Mouse (Mus musculus) limb, embryonic 13.5 days (tissue): ENCODE measurements around the gene Galns. TPM values are rescaled to one million over a fixed set of nuclear protein-coding genes. Genes with fewer than 3 reads are reported as not detected.

ENCODE experiments used
- ATAC-seq: fragments of 200-750 bp; cut with Nextera tagmentation; 2 replicates; pipeline ENCODE4 v1.8.0; 2017; ENCODE audit warnings: low read depth, moderate number of reproducible peaks, moderate TSS enrichment; ENCODE audit not compliant: low FRiP score
- H3K27ac ChIP-seq: fragments of 300-500 bp; sonication (generic); 2 replicates; pipeline ENCODE4 v1.5.1; 2015; ENCODE audit warnings: inconsistent platforms, mild to moderate bottlenecking, moderate library complexity
- H3K27me3 ChIP-seq: fragments of 300-500 bp; sonication (generic); 2 replicates; pipeline ENCODE4 v1.6.1; 2015; ENCODE audit warnings: mild to moderate bottlenecking, inconsistent platforms
- H3K36me3 ChIP-seq: fragments of 300-500 bp; sonication (generic); 2 replicates; pipeline ENCODE4 v1.6.1; 2015; ENCODE audit warnings: inconsistent platforms, mild to moderate bottlenecking, moderate library complexity
- H3K4me1 ChIP-seq: fragments of 300-500 bp; sonication (generic); 2 replicates; pipeline ENCODE4 v1.6.1; 2015; ENCODE audit warnings: inconsistent platforms
- H3K4me2 ChIP-seq: fragments of 300-500 bp; sonication (generic); replicated peaks from 2 replicates; pipeline ENCODE4 v1.6.1; 2015; ENCODE audit warnings: inconsistent platforms, mild to moderate bottlenecking, moderate library complexity
- H3K4me3 ChIP-seq: fragments of 300-500 bp; sonication (generic); 2 replicates; pipeline ENCODE4 v1.5.1; 2015; ENCODE audit warnings: moderate library complexity, mild to moderate bottlenecking, inconsistent platforms
- H3K9ac ChIP-seq: fragments of 300-500 bp; sonication (generic); 2 replicates; pipeline ENCODE4 v1.6.1; 2015; ENCODE audit warnings: mild to moderate bottlenecking, inconsistent platforms
- H3K9me3 ChIP-seq: fragments of 300-500 bp; sonication (generic); 2 replicates; pipeline ENCODE4 v1.6.1; 2016; ENCODE audit warnings: inconsistent platforms
- WGBS: fragments of 180-500 bp; shearing (Covaris S2); methylation state at CpG from one replicate; pipeline ENCODE4 v1.1.7; 2015; 5-methylcytosine and 5-hydroxymethylcytosine counted together
- polyA plus RNA-seq: library from polyadenylated mRNA; unstranded; fragments of >200 nt; fragmentation: Nextera tagmentation; extraction: Ambion mirVana; gene quantifications from 2 replicates; pipeline ENCODE4 v1.2.1, GENCODE M21; 2015

The Galns gene
- 9.0 and 9.7 TPM in 2 replicates for polyA plus RNA-seq

DNA sequence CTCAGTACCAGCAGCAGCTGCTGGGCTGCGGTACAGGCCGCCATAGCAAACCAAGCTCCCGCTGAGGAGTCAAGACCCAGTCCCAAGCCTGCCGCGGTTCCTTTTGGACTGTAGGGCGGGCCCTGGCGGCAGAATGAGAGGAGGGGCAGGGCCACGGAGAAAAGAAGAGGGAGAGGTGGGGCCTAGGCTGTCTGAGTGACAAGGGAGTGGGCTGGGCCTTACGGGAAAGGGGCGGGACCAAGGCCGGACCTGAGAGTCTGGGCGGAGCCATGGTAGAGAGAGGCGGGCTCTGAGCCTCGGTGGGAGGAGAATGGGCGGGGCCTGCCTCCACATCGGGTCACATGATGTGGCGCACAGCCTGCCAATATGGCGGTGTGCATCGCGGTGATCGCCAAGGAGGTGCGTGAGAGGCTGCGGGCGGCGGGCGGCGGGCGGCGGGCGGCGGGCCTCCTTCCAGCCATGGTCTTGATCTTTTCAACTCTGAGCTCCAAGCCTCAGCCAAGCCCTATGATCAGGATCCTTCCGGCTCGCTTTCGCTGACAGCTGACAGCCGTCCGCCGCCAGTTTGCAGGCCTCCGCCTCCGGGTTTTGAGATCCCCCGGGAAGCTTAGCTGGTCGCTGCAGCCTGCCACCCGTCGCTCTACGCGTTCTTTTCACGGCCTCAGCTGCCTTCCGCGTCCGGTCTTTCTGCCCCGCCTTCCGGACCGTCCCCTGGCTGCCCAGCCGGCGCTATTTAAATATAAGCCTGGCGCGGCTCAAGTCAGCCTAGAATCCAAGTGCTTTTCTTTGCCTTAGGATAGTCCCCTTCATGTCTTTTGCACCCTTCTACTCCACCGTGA is at the start of gene Galns, which contains the start of gene Trappc2l:
Galns (minus strand) TSS at position 169 of the 839 bp plus-strand sequence.
Trappc2l (plus strand) TSS at position 346 of the 839 bp plus-strand sequence.
- H3K4me1 ChIP-seq = peaks cover 33% of the 10 kb centered on the region
- H3K4me2 ChIP-seq = peak within 1 kb of the TSS; percentile 92
- no peaks in the 10 kb centered on the region for H3K27me3 ChIP-seq
- peak within 1 kb of the TSS; percentile 67 for H3K27ac ChIP-seq
- H3K36me3 ChIP-seq = peaks cover 17% of the 10 kb centered on the region
- H3K4me3 ChIP-seq = peak within 1 kb of the TSS; percentile 76
- no peaks in the 10 kb centered on the region for H3K9me3 ChIP-seq
- peak within 1 kb of the TSS; percentile 81 for H3K9ac ChIP-seq
- peak; percentile 96 for ATAC-seq
- WGBS = under 1% methylated on average over 56 of the region's 57 CpGs

DNA sequence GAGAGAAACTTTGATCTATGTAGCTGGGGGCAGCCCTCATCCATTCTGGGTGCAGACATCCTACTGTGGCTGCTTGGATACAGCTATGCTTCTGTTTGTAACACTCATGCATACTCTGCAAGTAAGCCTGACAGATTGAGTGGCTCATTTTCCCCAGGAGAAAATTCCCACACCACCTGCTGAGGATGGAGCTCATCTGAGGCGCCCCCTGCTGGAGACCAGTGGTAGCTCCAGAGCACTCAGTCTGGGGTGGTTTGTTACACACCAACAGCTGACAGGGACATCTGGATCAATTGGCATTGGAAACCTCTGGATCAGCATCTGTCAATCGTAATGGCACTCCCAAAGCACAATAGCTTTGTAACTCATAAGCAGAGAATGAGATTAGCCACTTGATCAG is 48.8 kb upstream of the Galns start:
- Histone ChIP-seq H3K9ac (no peak overlapping the region), H3K27ac (no peak overlapping the region), H3K36me3 (no peaks in the 10 kb centered on the region), H3K4me3 (no peak overlapping the region), H3K9me3 (no peaks in the 10 kb centered on the region), H3K4me1 (peaks cover 85% of the 10 kb centered on the region), H3K27me3 (no peaks in the 10 kb centered on the region), H3K4me2 (no peak overlapping the region)
- ATAC-seq = no peak
- 79% methylated on average over 2 of the region's 2 CpGs for WGBS

DNA sequence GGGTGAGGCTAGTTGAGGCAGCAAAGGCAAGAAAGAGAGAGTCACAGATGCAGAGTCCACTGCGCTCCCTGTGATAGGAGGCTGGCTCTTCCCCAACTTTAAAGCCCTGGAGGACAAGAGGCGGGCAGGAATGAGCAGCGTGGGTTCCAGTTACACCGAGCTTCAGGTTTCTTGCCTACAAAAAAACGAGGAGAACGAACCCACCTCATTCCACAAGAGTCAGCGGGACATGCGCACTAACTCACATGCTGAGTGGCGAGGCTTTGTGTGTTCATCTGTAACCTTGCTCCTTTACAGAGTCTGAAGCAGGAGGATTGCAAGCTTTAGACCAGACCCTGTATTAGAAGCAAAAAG is 47.5 kb upstream of the Galns start:
- Histone ChIP-seq H3K27me3 (no peaks in the 10 kb centered on the region), H3K9ac (no peak overlapping the region), H3K4me1 (peaks cover 77% of the 10 kb centered on the region), H3K27ac (peak overlapping the region; percentile 86), H3K4me2 (peak overlapping the region; percentile 50), H3K36me3 (no peaks in the 10 kb centered on the region), H3K4me3 (peak overlapping the region; percentile 12), H3K9me3 (no peaks in the 10 kb centered on the region)
- WGBS = 13% methylated on average over 9 of the region's 9 CpGs
- 0 out of 2 replicates have a peak, but pooled peaks have one; percentile 12 for ATAC-seq

GRCm38 (mm10) chr8:122658149-122658806 is 47.0 kb upstream of the Galns start:
- no peak overlapping the region; the same call in 1 of the 2 replicates for H3K4me3 ChIP-seq
- 17% methylated on average over 10 of the region's 10 CpGs for WGBS
- H3K4me1 ChIP-seq = peaks cover 77% of the 10 kb centered on the region
- no peaks in the 10 kb centered on the region for H3K27me3 ChIP-seq
- H3K9me3 ChIP-seq = no peaks in the 10 kb centered on the region
- no peak overlapping the region for H3K9ac ChIP-seq
- peak; percentile 65 for ATAC-seq
- peak overlapping the region; percentile 50 for H3K4me2 ChIP-seq
- H3K27ac ChIP-seq = peak overlapping the region; percentile 86
- H3K36me3 ChIP-seq = no peaks in the 10 kb centered on the region

GRCm38 (mm10) chr8:122656056-122656999 is 45.1 kb upstream of the Galns start:
- Histone ChIP-seq H3K27ac (no peak overlapping the region), H3K27me3 (0 out of 2 replicates have a peak, but pooled peaks cover 2% of the 10 kb centered on the region), H3K9ac (no peak overlapping the region), H3K36me3 (no peaks in the 10 kb centered on the region), H3K4me3 (no peak overlapping the region), H3K9me3 (no peaks in the 10 kb centered on the region), H3K4me2 (no peak overlapping the region), H3K4me1 (peaks cover 75% of the 10 kb centered on the region)
- no peak for ATAC-seq
- 85% methylated on average over 13 of the region's 13 CpGs for WGBS

DNA sequence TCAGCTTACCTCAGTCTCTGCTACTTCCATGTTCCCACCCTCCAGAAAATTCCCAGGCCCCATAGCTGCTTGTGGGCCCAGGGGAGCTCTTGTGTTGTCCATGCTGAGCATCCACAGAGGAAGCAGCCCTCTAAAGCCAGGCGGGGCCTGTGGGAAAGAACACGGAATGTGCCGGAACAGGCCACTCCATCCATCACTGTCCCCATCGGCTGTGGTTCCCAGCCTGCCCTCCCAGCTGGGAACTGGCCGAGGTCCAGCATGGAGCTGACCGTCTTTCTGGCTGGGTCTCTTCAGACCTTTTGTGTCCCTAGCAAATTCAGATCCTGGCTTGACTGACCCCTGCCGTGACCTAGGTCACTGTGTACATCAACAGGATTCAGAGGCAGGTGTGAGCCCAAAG is 43.5 kb upstream of the Galns start:
- H3K27ac ChIP-seq = no peak overlapping the region
- WGBS = 69% methylated on average over 7 of the region's 7 CpGs

GRCm38 (mm10) chr8:122652643-122653042 is 41.4 kb upstream of the Galns start:
- H3K4me2 ChIP-seq = no peak overlapping the region
- WGBS = 53% methylated on average over 6 of the region's 6 CpGs
- no peaks in the 10 kb centered on the region for H3K36me3 ChIP-seq
- H3K9me3 ChIP-seq = no peaks in the 10 kb centered on the region
- peaks cover 67% of the 10 kb centered on the region for H3K4me1 ChIP-seq
- no peak overlapping the region for H3K27ac ChIP-seq
- 0 out of 2 replicates have a peak, but pooled peaks cover 2% of the 10 kb centered on the region for H3K27me3 ChIP-seq
- H3K9ac ChIP-seq = no peak overlapping the region
- H3K4me3 ChIP-seq = no peak overlapping the region
- ATAC-seq = no peak

More for the DNA sequence above, 43.5 kb upstream of the Galns start:
- peaks cover 71% of the 10 kb centered on the region for H3K4me1 ChIP-seq
- no peaks in the 10 kb centered on the region for H3K36me3 ChIP-seq
- no peak overlapping the region for H3K4me2 ChIP-seq
- 0 out of 2 replicates have a peak, but pooled peaks cover 2% of the 10 kb centered on the region for H3K27me3 ChIP-seq
- no peak for ATAC-seq
- no peak overlapping the region for H3K4me3 ChIP-seq
- no peak overlapping the region for H3K9ac ChIP-seq
- no peaks in the 10 kb centered on the region for H3K9me3 ChIP-seq

- Histone ChIP-seq H3K4me3 (no peak overlapping the region), H3K27me3 (0 out of 2 replicates have a peak, but pooled peaks cover 2% of the 10 kb centered on the region), H3K4me1 (peaks cover 60% of the 10 kb centered on the region), H3K4me2 (no peak overlapping the region), H3K36me3 (no peaks in the 10 kb centered on the region), H3K27ac (no peak overlapping the region), H3K9me3 (no peaks in the 10 kb centered on the region), H3K9ac (no peak overlapping the region)
- peak; percentile 62 for ATAC-seq
- 63% methylated on average over 16 of the region's 16 CpGs for WGBS
Observed at GRCm38 (mm10) chr8:122651326-122651921, 40.2 kb upstream of the Galns start.

GRCm38 (mm10) chr8:122648192-122648970 is 37.1 kb upstream of the Galns start:
- Histone ChIP-seq H3K36me3 (no peaks in the 10 kb centered on the region), H3K4me3 (no peak overlapping the region), H3K27ac (no peak overlapping the region; the same call in 1 of the 2 replicates), H3K9ac (no peak overlapping the region), H3K4me1 (peaks cover 45% of the 10 kb centered on the region), H3K4me2 (no peak overlapping the region), H3K9me3 (no peaks in the 10 kb centered on the region), H3K27me3 (0 out of 2 replicates have a peak, but pooled peaks cover 2% of the 10 kb centered on the region)
- ATAC-seq = no peak
- WGBS = 32% methylated on average over 15 of the region's 15 CpGs

- Histone ChIP-seq H3K9me3 (no peaks in the 10 kb centered on the region), H3K27me3 (no peaks in the 10 kb centered on the region), H3K4me2 (no peak overlapping the region), H3K4me1 (peaks cover 38% of the 10 kb centered on the region), H3K4me3 (no peak overlapping the region), H3K9ac (no peak overlapping the region), H3K27ac (no peak overlapping the region), H3K36me3 (no peaks in the 10 kb centered on the region)
- WGBS = 89% methylated on average over 16 of the region's 16 CpGs
- no peak for ATAC-seq
Observed at GRCm38 (mm10) chr8:122646337-122646736, 35.1 kb upstream of the Galns start.
